Mouse (Mus musculus): ENCODE measurements around the gene Ms4a10.
A peak's percentile ranks its signal among the peaks of the same experiment; 100 is the strongest.

The Ms4a10 gene

DNA sequence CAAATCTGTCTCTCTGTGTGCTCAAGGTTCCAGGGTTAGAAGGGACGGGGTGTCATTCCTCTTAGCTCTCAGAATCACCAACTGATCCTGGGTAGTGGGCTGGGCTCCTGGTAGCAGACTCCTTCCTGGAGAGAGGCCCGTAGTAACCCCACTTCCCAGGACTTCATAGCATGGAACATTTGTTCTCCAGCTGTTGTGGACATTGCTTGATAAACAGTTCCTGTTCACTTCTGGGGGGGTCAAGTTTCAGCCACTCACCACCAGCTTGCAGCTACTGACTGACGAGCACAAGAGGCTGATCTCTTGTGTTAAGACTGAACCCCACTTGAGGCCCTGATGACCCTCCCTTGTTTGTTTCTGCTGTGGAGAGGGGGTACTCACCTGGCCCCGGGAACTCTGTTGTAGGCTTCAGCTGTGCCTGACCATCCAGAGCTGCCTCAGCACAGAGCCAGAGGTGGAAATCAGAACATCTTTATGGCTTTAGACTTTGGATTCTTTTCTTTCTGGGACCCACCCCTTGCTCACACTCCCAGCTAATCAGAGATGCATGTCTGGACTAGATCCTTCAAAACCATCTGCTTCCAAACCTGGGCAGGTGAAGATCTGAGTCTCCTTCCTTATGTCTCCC is at the start of gene Ms4a10:
Gene Ms4a10 (minus strand): TSS at position 433 of the 628 bp plus-strand sequence.
- no peak for DNase-seq

DNA sequence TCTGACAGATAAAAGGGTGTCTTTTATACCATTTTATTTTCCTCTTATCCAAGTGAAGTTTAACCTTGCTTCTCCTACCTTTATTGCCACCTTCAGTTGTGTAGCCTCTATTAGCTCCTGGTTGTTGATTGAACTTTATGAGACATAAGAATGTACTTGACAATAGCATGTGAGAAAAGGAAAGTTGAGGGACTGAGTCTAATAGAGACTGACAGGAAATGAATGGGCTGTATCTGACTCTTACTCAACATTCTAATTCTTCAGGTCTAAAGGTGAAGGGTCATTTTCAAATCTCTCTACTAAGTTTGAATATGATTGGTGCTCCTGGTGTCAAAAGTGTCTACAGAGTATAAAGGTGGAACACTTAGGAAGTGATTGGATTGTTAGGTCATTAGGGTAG is 47.9 kb upstream of the Ms4a10 start:
- no peak for DNase-seq

DNA sequence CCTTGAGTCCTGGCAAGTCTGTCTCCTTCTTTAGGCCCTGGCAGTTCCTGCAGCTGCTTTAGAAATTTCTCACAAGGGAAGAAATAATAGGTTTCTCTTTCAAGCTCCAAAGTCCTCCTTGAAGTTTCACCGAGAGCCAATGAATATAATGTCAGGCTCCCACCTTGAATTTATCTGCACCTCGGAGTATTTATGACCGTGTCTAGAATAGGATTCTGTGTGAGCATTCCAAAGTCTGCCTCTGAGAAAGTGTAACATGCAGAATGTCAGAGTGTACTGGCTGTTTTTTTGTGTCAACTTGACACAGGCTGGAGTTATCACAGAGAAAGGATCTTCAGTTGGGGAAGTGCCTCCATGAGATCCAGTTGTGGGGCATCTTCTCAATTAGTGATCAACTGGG is 43.4 kb upstream of the Ms4a10 start, which contains the start of gene Ms4a18:
Gene Ms4a18 (minus strand): TSS at position 141 of the 400 bp plus-strand sequence.
- DNase-seq, result no peak

DNA sequence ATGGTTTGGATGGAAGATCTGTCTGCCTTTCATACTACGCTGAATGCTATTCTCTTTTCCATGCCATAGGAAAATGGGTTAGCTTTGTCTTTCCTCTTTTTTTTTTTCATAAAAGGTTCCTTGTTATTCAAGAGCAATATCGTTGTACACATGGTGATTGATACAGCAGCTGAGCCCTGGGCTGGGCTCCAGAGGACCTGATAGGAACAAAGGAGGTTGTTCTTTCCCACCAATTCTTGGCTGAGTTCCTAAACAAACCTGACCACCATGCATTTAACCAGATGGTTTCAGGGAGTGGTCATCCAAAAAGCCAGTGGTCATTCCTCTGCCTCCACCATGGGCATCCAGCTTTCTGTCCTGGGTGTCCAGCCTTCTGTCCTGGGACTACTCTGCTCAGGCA is 42.8 kb upstream of the Ms4a10 start:
- DNase-seq, result no peak

DNA sequence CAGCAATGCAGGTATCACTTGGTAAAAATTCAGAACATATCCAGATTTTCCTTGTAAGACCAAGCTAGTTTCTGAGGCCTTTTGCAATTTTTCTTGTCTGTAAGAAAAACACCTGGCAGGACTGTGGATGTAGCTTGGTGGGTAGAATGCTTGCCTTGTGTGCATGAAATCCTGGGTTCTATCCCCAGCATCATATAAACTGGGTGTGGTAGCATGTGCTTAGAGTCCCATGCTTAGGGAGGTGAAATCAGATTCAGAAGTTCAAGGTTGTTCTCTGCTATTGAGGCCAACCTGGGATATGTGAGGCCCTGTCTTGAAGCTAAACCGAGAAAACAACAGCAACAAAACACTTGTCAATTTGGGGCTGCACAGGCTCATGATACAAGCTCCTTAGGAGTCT is 41.5 kb upstream of the Ms4a10 start:
- DNase-seq, result no peak

DNA sequence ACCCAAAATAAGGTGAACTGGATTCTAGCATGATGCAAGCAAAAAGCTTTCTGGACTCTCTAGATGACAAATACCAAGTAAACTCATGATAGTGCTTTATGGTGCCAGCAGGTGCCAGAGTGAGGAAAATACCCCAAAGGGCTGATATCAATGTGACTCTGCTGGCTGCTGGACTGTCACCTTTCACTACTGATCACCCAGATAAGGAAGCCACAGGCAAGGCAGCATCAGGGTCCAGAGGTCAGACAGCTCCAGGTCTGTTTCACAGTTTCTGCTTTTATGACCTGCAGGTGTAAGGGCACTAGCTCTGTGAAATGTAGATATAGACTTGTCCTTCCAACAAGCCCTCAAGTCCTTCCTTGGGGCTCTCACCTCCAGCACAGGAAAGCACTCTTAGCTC is 41.0 kb upstream of the Ms4a10 start:
- no peak for DNase-seq

DNA sequence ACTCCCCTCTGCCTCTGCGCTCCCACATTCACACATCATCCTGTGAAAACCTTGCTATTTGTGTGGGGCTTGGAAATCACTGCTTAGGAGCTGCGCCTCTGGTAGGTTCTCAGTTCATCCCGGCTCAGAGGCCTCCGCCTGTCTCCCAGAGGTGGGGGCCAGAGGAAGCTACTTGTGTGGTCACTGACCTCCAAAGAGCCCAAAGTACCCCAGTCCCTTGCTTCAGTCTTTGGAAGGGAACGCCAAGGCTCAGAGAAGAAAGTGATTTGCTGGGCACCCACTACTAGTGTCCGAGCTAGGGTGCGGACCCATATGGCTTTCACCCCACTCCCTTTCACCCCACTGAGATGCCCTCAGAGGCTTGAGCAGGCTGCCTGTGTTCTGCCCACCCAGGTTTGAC is 18.7 kb upstream of the Ms4a10 start, which contains the start of gene Ms4a15:
Gene Ms4a15 (minus strand): TSS at position 101 of the 400 bp plus-strand sequence.
- DNase-seq, result no peak

DNA sequence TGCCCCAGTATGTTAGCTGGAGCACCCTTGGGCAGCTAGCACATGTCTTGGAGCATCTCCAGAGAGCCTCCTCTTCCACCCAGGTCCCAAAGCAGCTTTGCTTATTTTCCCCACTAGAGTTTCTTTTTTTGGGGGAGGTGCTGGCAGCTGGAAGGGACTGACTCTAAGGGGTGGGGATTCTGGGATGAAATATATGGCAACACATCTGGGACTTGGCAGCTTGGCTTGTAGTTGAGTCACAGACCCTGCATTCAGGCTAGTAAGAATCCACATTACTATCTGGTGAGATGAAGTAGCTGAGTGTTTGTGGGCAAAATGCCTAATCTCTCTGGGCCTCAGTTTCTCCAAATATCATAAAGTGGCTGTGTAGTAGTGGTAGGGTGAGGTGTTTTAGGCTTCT is 17.4 kb upstream of the Ms4a10 start:
- DNase-seq, result no peak

DNA sequence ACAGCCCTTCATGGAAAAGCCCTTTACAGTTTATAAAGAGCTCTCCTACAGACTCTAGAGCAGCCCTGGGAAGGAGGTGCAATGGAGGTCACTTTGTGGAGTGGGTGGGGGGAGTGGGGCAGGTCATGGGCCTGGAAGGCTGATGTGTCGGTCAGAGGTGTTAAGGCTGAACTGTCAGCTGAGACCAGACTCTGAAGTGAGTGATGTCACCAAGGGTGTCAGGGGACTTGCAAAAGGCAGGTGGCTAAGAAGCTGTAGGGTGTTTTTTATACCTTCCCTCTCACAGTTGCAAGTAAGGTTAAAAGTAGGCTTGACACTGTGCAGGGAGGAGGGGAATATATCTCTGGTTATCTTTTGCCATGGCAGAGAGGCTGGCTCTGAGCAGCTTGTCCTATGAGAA is 16.3 kb upstream of the Ms4a10 start:
- DNase-seq, result no peak

DNA sequence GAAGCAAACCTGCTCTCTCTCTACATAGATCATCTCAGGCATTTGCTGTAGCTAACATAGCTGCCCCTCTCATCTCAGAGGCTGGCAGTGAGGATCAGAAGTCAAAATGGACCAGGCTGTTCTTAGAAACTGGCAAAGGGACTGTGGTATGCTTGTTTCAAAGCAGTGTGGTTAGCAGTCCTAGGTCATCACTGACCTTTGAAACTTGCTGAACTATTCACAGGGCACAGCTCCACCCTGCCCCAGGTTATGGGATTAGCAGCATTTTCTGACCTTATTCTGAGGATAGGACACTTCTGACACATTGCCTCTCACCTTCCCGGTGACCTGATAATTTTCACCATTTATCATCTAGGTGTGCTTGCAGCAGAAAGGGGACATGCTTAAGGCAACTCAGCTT is 14.1 kb upstream of the Ms4a10 start:
- no peak for DNase-seq

DNA sequence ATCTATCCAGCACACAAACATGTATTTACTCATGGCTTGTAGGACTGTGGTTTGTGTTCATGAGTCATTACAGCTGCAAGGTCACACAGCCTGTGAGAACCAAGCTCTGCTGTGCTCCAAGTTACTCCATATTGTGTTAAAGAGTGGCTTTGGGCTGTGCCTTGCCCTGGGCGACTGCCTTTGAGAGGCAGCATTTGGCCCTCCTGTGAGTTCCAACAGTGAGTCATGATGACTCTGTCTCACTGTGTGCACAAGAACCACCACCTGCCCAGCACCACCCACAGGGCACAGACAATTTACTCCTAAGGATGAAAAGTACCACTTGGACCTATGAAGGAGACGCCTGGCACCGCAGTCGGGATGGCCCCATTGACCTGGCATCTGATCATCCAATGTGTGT is 11.4 kb upstream of the Ms4a10 start:
- no peak for DNase-seq

DNA sequence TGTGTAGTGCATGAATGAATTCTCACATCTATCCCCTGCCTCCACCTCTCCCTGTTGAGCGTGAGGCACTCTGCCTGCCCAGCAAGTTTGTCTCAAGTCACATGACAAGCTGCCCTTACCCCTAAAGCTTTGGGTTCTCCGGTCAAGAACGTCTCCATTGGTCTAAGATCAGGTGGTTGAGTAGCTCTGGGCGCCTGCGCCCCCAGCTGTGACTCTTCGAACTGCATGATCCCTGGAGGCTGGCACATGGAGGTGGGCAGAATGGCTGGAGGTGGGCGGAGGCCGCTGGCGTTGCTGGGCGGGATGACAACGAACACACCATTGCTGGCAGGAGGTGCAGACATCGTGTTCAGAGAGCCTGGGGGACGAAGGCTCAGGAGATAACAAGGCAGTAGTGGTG is 10.1 kb upstream of the Ms4a10 start:
- DNase-seq, result peak; percentile 16

DNA sequence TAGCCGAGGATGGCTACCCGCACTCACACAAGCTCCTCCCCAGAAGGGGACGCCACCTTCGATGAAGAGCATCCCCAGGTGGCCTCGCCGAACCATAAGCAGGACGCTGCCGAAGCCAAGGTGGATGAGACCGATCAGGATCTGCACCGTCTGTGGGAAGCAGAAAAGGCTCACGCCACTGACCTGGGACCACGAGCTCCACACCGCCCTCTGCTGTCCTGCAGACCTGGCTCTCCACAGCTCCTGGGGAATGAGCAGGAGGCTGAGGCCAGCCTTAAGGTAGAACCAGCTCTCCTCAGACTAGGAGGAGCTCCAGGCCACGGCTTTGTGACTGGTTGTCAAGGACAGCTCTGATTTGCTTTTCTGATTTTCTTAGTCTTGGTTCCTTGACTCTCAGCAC is 8.7 kb upstream of the Ms4a10 start:
- peak; percentile 72 for DNase-seq

DNA sequence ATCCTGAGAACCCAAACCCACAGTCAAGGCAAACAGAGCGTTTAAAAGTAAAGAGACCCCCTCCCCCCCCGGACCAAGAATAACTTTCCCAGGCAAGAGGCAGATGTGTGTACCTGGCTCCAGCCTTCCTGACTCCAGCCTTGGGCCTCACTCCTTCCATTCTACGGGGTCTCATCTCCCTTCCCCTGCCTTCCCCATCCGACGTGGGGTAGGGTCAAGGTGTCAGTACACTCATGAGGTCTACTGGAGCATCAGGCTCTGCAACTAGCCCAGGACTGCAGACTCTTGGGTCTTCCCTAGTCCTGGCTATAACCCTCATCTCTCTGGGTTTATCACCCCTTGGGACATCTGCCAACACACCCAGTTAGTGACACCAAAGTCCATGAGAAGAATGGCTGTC is 5.7 kb upstream of the Ms4a10 start:
- DNase-seq, result no peak

DNA sequence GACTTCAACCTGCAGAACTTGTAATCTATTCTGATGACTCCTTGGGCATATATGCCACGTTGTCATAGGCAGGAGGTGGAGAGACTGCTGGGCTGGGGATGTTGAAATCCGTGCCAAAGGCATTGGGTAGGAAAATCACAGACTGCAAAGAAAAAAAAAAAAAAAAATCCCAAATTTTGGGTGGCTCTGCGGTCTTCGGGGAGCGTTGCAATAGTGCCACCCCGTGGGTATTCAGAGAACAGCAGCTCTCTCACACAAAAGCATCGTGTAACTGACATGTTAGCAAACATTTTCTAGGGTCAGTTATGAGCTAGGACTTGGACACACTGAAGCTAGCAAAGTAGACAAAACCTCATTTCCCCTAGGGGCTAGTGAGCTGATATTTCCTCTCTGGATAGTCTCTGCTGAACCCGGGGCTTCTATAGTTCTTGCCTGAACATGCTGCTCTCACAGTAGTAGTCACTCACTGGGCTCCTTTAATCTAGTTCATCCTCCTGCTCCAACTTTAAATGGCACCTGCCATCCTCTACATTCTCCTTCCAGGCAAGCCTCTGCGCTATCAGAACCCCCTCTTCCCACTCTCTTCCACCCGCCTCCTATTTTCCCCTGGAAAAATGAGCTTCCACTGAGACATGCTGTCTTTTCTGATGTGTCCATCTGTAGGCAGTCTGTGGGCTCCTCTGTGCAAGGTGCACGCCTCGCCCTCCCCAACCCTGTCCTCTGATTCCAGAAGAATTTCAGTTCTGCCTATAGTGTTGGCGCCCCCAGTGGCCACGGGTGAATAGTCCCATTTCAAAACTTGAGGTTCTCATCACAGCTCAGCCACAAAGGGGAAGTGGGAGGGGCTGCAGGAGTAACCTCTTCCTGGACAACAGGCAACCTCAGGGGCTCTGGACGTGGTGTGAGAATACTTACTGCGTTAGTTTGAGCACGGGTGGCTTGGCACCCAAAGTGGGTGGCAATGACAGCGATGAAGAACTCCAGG is 5.0 kb upstream of the Ms4a10 start:
- DNase-seq, result peak; percentile 97

DNA sequence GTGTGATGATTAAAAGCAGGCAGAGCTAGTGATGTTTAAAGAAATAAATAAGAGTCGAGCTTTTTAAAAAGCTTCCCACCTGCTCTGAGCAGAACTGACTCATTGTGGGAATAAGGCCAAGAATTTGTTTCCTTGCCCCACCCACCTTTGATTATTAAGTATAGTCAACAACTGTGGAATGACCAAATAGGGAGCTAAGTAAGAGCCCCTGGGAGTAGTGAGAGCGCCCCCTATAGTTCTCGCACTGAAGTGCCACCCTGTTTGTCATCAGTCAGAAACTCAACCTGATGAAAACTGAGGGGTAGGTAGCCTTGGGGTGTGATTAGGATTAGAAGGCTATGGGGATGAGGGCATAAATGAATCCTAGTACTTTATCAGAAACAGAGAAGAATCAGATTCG is 1.8 kb upstream of the Ms4a10 start:
- peak; percentile 46 for DNase-seq

DNA sequence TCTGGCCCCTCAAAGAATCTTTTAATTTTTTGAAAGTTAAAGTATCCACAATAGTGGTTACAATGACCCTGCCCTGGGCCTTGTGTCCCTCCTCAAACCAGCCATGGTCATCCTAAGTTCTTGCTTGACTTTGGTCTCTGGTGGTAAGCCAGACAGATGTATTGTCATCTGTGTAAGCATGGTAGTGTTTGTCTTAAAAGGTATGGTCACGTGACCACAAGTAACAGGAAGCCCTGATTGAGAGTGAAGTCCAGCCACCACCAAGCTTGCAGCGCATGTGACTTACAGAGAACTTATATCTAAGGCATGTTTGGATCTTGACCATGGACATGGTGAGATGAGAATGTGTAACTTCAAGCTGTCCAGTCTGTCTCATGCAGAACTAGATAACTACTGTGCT is 717 bp upstream of the Ms4a10 start:
- DNase-seq, result no peak

DNA sequence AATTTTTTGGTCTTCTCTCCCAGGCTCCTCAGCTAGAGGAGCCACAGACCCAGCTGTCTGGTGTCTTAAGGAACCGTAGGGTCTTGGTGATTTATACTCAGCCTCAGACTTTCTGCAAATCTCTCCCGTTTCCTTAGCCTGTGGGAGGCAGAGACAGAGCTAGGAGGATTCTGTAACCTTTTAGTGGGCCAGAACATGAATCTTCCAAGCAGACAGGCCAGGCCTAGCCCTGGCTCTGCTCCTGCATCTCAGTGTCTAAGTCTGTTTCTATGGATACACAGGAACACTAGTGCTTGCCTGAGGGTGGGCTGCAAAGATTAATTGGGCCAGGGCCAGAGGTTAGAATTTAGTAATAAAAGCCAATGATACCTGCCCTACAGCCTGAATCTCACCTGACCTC is 1.3 kb downstream of the Ms4a10 start:
- no peak for DNase-seq

DNA sequence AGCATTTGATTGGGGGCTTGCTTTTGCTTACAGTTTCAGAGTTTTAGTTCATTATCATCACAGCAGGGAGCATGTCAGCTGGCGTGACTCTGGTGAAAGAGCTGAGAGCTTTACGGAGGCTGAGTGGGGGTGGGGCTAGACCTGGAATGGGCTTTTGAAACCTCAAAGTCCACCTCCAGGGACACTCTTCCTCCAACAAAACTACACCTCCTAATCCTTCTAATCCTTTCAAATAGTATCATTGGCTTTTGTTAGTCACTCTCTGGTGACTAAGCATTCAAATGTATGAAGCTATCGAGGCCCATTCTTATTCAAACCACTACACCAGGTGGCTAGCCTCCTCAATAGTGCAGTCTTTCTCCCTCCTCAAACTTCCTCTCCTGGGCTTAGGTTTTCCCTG is 1.8 kb downstream of the Ms4a10 start:
- no peak for DNase-seq

DNA sequence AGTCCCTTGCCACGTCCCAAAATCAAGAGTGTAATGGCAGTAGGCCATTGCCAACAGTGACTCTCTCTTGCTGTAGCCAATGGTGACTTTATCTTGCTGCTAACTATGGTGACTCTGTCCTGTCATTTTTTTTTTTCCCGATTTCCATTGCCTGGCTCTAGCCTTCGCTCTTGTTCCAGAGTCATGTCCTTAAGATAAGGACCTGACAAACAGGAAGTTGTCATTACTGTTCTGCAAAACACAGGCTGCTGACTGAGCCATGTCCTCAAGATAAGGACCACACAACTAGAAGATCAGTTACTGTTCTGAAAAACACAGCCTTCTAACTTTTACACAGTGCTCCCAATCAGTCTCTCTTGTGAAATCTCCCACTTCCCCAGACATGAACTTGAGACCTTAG is 4.0 kb downstream of the Ms4a10 start:
- DNase-seq, result no peak

DNA sequence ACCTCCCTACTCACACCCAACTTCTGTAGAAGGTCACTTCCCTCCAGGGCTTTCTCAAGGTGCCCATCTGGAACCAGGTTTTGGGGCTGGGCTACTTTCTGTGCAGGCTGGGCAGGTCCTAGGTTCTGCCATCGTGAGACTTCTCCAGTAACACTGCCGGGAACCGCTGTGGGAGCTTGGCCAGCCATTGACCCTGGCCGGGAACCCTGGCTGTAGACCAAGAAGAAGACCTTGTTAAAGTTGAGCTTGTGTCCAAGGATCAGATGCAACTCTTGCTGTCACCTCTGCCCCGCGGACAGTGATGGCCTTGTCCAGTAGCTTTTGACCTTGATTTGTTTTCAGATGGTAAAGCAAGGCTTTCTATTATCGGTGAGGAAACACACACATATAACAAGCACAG is 5.9 kb downstream of the Ms4a10 start:
- no peak for DNase-seq

DNA sequence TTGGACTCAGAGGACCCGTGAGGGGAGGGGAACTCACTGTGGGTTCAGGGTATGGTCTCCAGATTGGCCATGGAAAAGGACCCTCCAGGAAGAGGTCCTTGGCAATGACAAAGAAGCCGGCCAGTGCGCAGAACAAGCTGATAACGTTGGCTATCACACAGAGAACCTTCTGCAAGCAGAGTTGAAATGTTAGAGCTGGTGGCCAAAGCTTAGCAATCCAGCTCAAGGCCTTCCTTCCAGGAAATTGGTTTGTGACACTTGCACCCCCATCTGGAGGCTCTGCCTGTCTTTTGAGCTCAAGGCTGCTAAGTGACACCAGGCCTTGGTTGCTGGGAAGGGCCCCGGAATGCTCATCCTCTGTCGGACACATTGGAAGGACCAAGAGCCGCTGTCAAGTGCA is 8.7 kb downstream of the Ms4a10 start:
- DNase-seq, result no peak

DNA sequence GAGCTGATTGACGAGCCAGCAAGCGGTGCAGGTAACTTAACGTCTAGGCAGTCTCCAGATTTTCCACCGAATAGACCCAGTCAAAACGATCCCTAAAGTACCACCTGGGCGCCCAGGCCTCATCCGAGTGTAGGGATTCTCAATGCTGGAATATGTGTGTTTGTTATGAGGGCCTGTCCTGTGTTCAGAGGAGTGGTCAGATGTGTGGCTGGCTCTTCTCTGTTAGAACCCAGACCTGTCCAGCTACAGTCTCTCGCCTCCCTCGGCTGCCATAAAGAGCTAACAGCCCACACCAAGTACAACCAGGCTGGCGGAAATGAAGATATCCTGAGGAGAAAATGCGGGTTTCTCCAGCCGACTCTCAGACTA is 14.5 kb downstream of the Ms4a10 start:
- DNase-seq, result no peak
